Mouse (Mus musculus) gastrocnemius, postnatal 36 days (tissue): ENCODE data around the gene Ccdc88b. TPM values are rescaled to one million over a fixed set of nuclear protein-coding genes. Genes with fewer than 3 reads are reported as not detected.
"Not testable (repeated sequence)": the region's sequence is repeated elsewhere in the genome, so short reads cannot be mapped to it uniquely, and the experiment has no call there.

Experiments used
- DNase-seq, 2 experiments: peaks; one replicate each; pipeline ENCODE4 v3.0.0; 2022
- intact Hi-C: fragments of 180-260 bp; cut with DNase I; formaldehyde crosslinking; loops from one replicate; pipeline ENCODE4 v1.15.1; 2025
- long read RNA-seq, 2 experiments: library from polyadenylated mRNA; stranded (forward); transcript quantifications; one replicate each; pipeline ENCODE4 v2.0.0; 2021
- total RNA-seq, 2 experiments: library from RNA; stranded (reverse); gene quantifications; 2 replicates each; pipeline ENCODE4 v1.2.3; 2021

Ccdc88b gene
- total RNA-seq = under 1 TPM; 0.37 to 0.56 TPM
- long read RNA-seq, experiment 1 = 0 reads
- long read RNA-seq, experiment 2 = 0 reads

DNA sequence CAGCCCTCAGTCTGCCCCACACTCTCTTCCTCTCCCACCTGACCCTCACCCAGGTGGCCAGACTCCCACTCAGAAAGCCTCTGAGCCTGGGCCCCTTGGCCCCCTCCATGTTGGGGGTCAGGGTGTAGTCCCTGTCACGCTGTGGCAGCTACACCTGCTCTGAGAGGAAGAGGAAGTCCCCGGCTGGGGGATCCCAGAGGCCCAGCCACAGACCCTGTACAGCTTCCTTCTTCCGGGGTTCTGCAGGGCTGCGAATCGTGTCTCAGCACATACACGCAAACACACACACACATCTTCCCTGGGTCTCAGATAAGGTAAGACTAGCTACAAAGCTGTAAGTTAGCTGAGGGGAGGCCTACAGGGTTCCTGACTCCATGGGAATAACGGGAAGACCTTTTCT is at the start of gene Ccdc88b:
Gene Ccdc88b, minus strand, starts transcription at position 181 of the 400 bp plus-strand sequence.
- intact Hi-C loops = no loop called here
- DNase-seq = no peak

DNA sequence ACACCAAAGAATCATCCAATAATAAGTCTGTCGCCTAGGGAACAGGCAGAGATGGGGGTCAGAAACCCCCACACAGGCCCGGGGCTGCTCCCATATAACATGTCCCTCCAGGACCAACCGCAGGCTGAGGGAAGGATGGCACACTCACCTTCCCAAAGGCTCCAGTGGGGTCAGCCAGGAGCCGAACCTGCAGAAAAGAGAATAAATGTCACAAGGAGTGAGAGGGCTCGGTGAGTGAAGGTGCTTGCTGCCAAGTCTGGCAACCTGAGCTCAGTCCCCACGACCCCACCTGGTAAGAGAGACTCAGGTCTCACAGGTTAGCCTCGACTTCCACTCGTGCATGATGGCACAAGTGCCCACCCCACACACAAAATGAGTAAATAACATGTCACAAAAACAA is 49.1 kb upstream of the Ccdc88b start:
- no peak for DNase-seq

DNA sequence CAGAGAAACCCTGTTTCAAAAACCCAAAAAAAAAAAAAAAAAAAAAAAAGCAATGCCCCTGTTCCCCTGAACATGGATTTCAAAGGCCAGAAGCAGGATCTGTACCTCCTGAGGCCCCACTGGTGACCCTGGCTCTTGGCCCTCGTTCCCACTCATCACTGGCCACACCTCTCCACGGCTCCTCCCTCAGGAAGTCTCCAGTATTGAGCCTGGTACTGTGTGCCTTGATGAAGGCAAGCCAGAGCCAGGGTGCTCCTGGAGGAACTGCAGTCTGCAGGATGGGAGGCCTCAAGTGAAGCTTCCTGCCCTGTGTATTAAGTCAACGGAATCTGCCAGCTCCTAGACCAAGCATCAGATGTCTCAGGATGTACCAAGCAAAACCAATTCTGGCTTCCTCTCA is 48.2 kb upstream of the Ccdc88b start:
- DNase-seq = no peak
- intact Hi-C loops = no loop called here

More for the DNA sequence above, 49.1 kb upstream of the Ccdc88b start:
- intact Hi-C loops = no loop called here

DNA sequence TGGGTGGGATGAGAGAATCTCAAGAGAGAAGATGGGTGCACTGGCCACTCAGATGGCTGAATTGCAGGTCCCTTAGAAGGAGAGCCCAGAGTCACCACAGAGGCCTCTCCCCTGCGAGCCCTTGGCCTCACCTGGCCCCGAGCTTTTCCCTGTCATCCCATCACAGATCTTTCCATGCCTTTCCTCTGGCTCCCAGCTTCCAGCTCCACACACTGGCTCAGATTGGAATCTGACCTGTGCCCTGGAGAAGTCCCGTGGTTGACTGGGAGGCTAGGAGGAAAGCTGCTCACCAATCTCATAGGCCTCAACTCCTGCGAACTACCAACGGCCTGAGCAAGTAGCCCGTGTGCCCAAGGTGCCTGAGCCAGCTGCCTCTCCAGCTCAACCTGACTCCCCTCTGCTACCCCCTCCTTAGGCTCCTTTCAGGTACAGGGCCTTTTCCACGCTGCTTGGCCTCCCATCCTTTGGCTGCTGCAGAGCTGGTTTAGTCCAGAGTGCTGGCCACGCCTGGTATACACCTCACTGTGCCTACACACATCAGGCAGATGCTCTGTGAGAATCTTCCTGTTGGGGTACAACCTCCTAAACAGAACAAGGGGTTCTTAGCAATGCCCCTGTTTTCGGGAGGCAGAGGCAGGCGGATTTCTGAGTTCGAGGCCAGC is 47.6 kb upstream of the Ccdc88b start:
- no peak for DNase-seq
- intact Hi-C loops = no loop called here

DNA sequence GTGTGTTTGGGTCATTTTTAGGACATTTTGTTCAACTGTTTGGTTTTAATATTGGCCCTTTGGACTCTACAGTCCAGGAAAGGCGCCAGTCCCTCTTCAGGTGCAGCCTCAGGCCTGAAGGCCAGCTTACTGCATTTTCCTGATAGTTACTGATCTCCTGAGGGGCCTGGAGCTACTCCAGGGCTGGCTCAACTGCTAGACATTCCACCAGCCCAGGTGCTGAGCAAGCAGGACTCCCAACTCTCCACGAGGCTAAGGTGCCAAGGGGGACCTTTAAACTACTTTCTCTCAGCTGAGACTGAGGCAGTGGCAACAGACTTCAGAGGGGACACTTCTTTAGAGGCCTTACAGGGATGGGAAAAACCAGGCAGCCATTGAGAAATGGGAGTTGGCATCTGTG is 46.8 kb upstream of the Ccdc88b start:
- DNase-seq = no peak
- intact Hi-C loops = no loop called here

DNA sequence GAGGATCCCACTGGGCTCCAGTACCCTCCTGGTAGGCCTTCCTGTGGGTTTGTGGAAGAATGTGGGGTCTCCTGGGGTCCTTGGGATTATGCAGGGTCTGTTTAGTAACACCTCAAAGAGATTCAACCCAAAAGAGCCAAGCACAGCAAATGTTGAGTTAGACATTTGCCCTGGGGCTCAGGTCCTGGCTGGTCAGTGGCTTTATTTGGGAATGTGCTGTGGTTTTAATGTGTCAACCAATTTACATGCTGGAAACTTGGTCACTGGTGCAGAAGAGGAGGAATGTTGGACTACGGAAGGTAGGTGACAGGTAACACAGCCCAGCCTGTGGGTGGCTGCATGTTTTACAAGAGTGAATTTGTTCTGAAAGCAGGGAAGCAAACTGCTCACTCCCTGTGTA is 45.0 kb upstream of the Ccdc88b start:
- intact Hi-C loops = no loop called here
- no peak for DNase-seq

DNA sequence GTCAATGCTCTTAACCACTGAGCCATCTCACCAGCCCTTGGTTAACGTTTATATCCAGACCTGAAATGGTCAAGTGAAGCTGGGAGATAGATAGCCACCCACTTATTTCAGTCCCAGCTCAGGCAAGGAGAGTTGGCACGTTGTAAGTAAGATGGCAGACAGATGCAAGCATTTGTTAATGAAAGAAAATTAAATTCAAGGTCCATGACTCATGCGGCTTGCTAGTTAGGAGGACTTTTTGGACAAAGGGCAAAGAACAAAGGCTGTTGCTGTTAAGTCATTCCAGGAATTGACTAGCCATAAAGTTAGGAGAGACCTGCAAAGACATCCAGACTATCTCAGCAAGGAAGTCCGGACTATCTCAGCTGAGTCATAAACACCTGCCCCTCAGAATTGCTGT is 41.6 kb upstream of the Ccdc88b start:
- intact Hi-C loops = no loop called here
- no peak for DNase-seq

DNA sequence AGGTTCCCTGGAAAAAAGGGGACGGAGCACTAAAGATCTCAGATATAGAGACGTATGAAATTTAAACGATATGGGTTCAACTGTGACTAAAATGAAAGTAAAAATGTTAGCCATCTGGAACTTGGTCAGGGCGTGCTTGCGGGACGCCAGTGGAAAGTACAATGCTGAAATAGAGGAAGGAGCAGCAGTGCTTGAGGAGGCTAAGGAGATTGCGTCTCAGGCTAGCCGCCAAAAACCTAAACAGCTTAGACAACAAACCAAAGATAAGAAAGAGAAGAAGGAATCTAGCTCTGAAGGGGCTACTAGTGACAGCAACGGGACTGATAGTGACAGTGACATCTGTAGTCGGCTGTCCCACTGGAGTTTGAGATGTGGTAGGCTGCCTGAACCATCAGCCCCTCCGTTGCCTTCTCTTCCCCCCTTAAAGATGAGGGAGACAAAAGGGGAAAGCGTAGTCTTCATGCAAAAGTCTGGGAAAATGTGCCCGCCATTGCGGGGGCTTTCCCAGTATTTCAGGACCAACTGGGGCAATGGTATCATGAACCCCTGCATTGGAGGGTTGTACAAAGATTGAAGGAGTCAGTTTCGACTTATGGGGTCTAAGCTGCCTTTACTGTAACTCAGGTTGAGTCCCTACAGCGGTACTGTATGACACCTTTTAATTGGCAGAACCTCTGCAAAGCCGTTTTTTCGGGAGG is 37.7 kb upstream of the Ccdc88b start:
- intact Hi-C loops, DNase-seq: not testable (repeated sequence)

DNA sequence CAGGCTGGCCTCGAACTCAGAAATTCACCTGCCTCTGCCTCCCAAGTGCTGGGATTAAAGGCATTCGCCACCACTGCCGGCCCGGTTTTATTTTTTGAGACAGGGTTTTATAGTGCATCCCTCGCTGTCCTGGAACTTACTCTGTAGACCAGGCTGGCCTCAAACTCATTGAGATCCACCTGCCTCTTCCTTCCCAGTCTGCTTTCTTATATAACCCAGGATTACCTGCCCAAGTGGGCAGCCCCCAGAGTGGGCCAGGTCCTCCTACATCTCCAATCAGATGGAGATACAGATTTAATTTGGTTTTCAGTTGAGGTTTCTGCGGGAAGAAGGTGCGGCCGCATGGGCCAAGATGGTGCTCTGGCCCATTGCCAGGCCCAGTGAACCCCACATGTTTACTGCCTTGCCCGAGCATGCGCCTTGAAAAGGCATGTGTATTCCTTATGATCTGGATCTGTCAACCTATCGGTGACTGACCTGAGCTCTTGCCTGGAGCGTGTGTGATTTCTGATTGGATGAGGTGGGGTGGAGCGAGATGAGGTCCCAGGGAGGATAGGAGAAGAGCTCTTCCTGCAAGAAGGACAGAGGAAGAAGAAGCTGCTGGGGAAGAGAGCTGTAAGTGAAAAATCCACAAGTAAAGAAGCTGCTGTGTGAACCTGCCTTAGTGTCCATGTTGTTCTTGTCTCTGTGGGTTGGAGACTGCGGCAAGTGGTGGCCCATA is 35.9 kb upstream of the Ccdc88b start:
- intact Hi-C loops = no loop called here
- no peak for DNase-seq

DNA sequence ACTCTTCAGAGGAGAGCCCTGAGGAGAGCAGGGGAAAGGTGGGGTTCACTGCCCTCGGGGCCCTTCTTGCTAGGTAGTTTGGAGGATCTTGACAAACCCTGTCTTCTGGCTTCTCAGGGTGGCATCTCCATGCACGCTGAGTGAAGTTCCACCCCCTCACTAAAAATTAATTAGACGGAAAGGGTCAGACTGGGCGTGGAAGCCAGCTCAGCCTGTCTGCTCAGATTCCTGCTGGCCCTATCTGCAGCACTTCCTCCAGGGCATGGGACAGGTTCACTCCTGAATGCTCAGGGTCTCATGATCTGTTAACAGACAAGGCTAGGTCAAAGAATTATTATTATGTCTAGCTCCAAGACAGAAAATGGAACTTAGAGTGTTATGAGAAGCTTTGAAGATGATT is 34.5 kb upstream of the Ccdc88b start:
- no peak for DNase-seq
- intact Hi-C loops = no loop called here

DNA sequence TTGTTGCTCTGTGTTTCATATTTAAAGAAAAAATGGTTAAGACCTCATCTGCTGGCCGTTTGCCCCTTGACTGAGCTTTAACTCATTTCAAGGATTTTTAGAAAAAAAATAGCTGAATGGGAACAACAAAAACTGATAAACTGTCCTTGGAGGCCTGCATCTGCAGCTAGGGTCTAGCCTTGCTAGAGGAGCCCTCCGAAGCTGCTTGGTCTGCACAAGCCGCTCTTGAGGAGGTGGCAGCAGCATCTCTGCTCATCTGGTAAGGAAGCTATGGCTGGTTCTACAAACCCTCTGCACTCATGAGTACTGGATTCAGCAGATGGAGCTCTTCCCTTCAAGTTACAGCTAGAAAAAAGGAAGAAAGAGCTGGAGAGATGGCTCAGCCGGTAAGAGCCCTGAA is 20.0 kb upstream of the Ccdc88b start:
- DNase-seq = no peak
- intact Hi-C loops = no loop called here

DNA sequence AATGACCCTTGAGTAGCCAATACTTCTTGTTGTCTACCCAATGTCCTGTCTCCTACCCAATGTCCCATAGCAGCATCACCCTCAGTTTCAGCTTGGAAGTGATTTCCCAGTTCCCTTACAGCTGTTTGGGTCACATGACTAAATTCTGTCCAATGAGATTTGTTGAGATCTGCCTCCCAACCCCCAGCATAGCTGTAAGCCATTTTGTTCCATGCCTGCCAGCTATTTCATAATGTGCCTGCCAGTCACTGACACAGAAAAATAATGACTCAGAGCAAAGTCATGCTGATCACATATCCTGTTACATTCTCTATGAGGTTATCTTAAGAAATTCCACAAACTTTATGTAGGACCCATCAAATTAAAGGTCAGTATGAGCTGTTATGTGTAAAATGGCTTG is 18.8 kb upstream of the Ccdc88b start:
- intact Hi-C loops = no loop called here
- no peak for DNase-seq

DNA sequence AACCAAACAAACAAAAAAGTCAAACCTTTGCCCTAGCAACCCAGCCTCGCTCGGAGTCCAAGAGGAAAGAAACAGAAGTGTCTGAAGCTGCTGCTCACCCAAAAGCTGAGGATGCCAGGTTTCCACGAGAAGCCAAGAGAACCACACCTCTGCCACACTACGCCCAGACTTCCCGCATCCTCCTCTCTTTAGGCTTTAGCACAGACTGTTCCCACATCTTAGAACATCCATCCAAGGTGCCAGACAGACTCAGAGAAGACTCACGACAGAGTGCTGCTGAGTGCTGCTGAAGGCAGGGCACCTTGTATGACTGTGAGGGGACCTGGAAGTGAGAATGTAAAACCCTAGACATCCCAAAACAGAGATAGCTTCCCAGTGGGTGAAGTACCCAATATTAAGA is 17.8 kb upstream of the Ccdc88b start:
- intact Hi-C loops = no loop called here
- no peak for DNase-seq

DNA sequence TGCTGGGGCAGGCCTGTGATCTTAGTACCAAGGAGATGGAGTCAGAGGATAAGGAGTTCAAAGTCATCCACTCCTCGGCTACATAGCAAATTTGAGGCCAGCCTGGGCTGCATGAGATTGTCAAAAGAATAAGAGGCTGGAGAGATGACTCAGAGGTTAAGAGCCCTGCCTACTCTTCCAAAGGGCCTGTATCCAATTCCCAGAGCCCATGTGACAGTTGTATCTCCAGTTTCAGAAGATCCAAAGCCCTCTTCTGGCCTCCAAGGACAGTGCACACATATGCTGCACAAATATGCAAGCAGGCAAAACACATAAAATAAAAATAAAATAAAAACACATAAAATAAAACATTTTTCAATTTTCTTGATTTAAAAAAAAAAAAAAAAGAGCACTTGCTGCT is 16.2 kb upstream of the Ccdc88b start:
- DNase-seq = no peak
- intact Hi-C loops = no loop called here

DNA sequence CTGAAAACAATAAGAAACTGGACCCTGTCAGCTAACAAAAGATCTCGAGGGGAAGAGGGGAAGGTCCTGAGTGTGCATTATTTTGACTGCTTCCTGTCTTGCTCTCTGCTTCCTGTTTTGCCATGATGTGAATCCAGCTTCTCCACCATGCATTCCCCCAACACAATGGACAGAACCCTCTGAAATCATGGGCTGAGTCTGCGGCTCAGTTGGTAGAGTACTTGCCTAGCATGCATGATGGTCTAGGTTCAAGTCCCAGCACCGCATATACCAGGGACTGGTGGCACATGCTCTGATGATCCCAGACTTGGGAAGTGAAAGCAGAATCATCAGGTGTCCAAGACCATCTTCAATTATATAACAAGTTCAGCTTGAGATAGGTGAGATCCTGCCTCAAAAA is 14.7 kb upstream of the Ccdc88b start:
- intact Hi-C loops = no loop called here
- DNase-seq = no peak

DNA sequence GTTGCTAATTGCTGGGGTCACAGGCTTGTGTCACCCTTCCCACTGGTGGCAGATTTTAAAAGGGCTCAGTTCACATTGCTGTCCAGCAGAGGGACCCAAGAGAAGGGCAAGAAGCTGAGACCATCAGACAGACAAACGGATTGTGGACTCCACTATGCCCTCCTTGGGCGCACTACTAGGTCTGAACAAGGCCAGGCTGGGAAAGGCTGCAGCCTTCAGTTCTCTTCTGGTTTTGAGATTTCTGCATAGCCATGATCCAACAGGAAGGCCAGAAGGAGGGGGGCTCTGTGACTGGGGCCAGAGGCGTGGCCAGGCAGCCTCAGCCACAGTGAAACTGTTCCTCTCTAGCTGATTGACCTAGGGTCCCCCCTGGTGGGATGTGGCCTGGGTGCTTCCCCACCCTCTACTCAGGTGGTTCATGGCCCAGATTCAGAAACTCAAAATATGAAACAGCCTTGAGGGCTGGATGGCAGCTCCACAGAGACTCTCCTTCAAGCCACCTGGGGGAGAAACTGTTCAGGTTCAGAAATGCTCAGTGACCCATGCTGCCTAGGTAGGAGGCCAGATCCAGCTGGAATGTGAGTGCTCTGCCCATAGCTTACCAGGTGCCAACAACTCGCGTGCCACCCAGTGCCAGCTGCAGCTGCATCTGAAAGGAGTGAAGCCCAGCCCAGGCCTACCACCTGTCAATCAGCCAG is 13.7 kb upstream of the Ccdc88b start:
- no peak for DNase-seq
- intact Hi-C loops = no loop called here

DNA sequence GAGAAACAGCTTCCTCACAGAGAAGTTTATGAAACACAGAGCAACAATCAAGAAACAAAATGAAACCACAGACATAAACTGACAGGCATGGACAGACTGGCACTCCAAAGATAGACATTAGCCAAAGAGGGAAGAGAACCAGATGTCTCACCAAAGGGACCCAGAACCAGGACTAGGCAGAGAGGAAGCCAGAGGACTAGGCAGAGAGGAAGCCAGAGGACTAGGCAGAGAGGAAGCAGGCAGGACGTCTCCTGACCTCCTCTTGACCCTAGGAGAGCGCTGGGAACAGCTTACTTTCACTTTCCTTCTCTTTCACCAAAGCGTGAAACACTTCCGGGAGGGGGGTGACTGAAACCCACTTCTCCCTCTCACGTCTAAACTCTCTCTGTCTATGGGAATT is 11.3 kb upstream of the Ccdc88b start:
- no peak for DNase-seq
- intact Hi-C loops = no loop called here

DNA sequence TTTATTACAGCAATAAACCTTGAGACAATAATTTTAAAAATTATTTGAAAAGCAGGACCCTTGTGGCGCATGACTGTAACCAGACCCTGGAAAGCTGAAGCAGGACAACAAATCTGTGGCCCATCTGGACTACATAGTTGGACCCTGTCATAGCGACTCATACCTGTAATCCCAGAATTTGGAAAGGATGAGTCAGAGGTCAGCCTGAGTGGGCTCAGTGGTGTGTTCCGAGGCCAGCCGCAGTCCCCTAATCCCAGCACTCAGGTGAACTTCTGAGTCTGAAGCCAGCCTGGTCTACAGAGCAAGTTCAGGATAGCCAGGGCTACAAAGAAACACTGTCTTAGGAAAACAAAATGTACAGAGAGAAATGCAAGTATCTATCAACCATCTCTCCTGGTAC is 3.4 kb upstream of the Ccdc88b start:
- intact Hi-C loops = no loop called here
- DNase-seq = no peak

DNA sequence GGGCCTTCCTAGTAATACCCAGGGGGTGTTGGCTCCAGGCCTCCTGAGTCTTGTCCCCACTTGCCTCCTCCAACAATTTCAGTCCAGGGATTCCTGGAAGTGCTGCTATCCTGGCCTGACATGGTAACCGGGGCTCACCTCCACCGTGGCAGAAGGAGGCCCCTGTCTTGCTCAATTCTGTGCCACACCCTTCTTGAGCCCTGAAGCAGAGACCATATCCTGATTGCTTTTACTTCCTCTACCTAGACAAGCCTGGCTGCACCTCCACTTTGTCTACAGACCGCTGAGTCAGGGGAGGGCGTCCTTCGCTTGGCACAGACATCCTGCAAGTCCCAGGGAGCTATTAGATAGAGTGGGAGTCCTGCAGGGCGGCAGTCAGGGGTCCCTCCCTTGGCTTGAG is 2.7 kb upstream of the Ccdc88b start:
- no peak for DNase-seq
- intact Hi-C loops = no loop called here

DNA sequence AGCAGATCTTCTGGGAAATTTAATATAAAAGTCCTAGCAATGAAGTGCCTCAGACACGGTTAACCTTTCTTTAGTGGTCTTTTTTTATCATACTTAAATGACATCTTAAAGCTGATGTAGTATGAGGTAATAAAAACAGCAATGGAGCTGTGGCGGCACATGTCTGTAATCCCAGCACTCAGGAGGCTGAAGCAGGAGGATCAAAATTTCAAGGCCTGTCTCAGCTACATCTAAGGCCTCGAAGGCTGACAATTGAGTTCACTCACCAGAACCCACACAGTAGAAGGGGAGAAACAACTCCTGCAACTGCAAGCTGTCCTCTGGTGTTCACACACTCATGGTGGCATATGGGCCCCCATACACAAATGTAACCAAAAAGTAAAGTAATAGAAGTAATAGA is 2.0 kb upstream of the Ccdc88b start:
- no peak for DNase-seq
- intact Hi-C loops = no loop called here

DNA sequence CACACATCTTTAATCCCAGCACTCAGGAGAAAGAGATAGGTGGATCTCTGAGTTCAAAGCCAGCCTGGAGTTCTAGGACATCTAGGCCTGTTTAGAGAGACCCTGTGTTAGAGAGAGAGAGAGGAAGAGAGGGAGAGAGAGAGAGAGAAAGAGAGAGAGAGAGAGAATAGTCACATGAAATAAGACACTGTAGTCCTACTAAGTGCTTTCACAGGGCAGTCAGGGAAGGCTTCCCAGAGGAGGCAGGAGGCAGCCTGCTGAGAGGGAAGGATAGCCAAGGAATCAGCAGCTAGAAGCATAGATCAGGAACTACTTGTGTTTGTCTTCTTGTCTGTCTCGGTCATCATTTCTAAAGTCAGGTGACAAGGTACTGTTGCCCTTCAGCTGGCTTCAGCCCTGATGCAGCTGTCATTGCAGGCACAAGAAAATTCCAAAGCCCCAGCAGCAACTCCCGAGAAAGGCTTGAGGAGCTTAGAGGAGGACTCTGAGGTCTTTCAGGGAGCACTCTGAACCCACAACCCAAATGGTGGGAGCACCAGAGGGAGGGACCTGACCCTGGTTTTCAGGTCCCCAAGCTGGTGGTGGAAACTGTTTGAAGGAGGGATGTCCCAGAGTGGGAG is 1.1 kb upstream of the Ccdc88b start:
- intact Hi-C loops = no loop called here
- DNase-seq = no peak
